Mouse (Mus musculus): Measurements from ENCODE around the gene Fbxl2.

DNA sequence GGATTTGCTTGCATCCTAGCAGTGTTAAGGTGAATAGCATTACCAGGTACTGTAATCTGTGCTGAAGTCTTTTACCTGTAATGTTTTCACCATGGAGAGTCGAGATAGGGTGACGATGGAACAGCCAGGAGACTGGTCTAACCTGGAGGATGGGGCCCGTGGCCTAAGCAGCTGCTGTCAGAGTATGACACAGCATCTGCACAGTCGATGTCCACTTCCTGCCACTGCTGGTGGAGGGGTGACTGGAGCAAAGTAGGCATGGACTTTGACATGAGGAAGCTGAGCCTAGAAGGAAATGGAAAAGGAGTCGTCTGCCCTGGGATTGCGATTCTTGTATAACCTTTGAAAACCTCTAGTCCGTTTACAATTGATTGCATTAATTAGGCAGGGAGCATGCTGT, 67.3 kb downstream of the Fbxl2 start:
- TF ChIP-seq POLR2A (IDR thresholded peaks at IDR 0.05; ENCODE audit: extremely low read depth, insufficient read depth, low read length): no peak
- no peak for TF ChIP-seq CTCF (IDR thresholded peaks at IDR 0.05; ENCODE audit: extremely low read depth, insufficient read depth, low read length)

All from cortical plate, adult 2 months (tissue).